Mouse (Mus musculus) midbrain, embryonic 10.5 days (tissue): ENCODE data around the gene Ppp1r35. TPM values are rescaled to one million over a fixed set of nuclear protein-coding genes. Genes with fewer than 3 reads are reported as not detected.

Experiments
- DNase-seq: peaks from one replicate; pipeline ENCODE4 v3.0.0-alpha.2; 2017; ENCODE audit warnings: low spot score
- H3K27ac ChIP-seq: fragments of 300-500 bp; sonication (generic); replicated peaks from 2 replicates; pipeline ENCODE4 v1.5.1; 2016; ENCODE audit warnings: mild to moderate bottlenecking
- H3K27me3 ChIP-seq: fragments of 300-500 bp; sonication (generic); 2 replicates; pipeline ENCODE4 v1.6.1; 2016; ENCODE audit warnings: low read depth, mild to moderate bottlenecking; ENCODE audit not compliant: poor library complexity, severe bottlenecking
- H3K36me3 ChIP-seq: fragments of 300-500 bp; sonication (generic); 2 replicates; pipeline ENCODE4 v1.6.1; 2016; ENCODE audit warnings: mild to moderate bottlenecking, moderate library complexity
- H3K4me1 ChIP-seq: fragments of 300-500 bp; sonication (generic); 2 replicates; pipeline ENCODE4 v1.6.1; 2016
- H3K4me3 ChIP-seq: fragments of 300-500 bp; sonication (generic); 2 replicates; pipeline ENCODE4 v1.5.1; 2016; ENCODE audit warnings: mild to moderate bottlenecking, moderate library complexity
- H3K9me3 ChIP-seq: fragments of 300-500 bp; sonication (generic); replicated peaks from 2 replicates; pipeline ENCODE4 v1.6.1; 2016; ENCODE audit warnings: mild to moderate bottlenecking
- WGBS: fragments of 180-500 bp; shearing (Covaris S2); methylation state at CpG from one replicate; pipeline ENCODE4 v1.1.7; 2016; 5-methylcytosine and 5-hydroxymethylcytosine counted together
- polyA plus RNA-seq: library from polyadenylated mRNA; unstranded; fragments of >200 nt; fragmentation: Nextera tagmentation; extraction: Ambion mirVana; gene quantifications from 2 replicates; pipeline ENCODE4 v1.2.1, GENCODE M21; 2016

The Ppp1r35 gene
- polyA plus RNA-seq: 62.6 and 63.9 TPM in 2 replicates

- H3K27ac ChIP-seq: peak within 1 kb of the TSS; percentile 93
- peaks cover 43% of the 10 kb centered on the region for H3K4me1 ChIP-seq
- H3K36me3 ChIP-seq: peaks cover 37% of the 10 kb centered on the region
- peak; percentile 97 for DNase-seq
- H3K27me3 ChIP-seq: no peaks in the 10 kb centered on the region
- no peaks in the 10 kb centered on the region for H3K9me3 ChIP-seq
- WGBS: under 1% methylated on average over 31 of the region's 31 CpGs
- H3K4me3 ChIP-seq: peak within 1 kb of the TSS; percentile 98
Measured at GRCm38 (mm10) chr5:137778635-137779034, at the start of gene Ppp1r35. Gene Ppp1r35, plus strand, starts transcription at chr5:137778849.

DNA sequence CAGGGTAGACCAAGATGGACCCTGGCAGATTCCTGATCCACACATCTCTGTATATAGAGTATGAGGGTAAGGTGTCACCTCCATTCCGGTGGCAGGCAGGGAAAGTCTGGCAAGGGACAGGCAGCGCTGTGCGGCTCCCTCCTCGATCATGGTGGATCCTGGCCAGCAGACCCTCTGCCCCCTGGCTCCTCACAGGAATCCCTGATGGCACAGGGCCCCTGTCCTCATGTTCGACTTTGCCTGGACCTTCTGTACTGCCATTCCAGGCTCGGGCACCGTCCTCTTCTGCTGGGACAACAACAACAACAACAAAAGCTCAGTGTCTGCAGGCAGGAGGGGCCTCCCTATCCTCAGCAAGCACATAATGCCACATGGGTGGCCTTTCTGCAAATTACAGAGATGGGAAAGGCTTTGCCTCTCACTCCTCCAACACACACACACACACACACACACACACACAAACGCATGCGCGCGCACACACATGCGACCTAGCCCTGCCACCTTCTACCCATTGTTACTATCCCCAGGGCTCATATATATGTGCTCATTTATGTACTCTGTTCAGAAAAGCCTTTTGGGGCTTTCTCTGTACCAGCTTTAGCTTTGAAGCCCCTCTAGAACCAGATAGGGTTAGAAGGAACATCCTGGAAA is 44.9 kb upstream of the Ppp1r35 start:
- peak; percentile 56 for DNase-seq
- H3K36me3 ChIP-seq: peaks cover 86% of the 10 kb centered on the region
- peak overlapping the region; percentile 47 for H3K4me3 ChIP-seq
- H3K4me1 ChIP-seq: peaks cover 63% of the 10 kb centered on the region
- H3K9me3 ChIP-seq: no peaks in the 10 kb centered on the region
- H3K27ac ChIP-seq: peak overlapping the region; percentile 97
- WGBS: 61% methylated on average over 12 of the region's 12 CpGs
- H3K27me3 ChIP-seq: 0 out of 2 replicates have a peak, but pooled peaks cover 4% of the 10 kb centered on the region

- Histone ChIP-seq H3K27me3 (0 out of 2 replicates have a peak, but pooled peaks cover 4% of the 10 kb centered on the region), H3K36me3 (peaks cover 81% of the 10 kb centered on the region), H3K27ac (peak overlapping the region; percentile 97), H3K4me1 (peaks cover 70% of the 10 kb centered on the region), H3K9me3 (no peaks in the 10 kb centered on the region), H3K4me3 (peak overlapping the region; percentile 47)
- WGBS: 65% methylated on average over 6 of the region's 6 CpGs
- DNase-seq: peak; percentile 95
Measured at GRCm38 (mm10) chr5:137734289-137735061, 44.2 kb upstream of the Ppp1r35 start.

- DNase-seq: no peak
Measured at GRCm38 (mm10) chr5:137737400-137737940, 41.2 kb upstream of the Ppp1r35 start.

GRCm38 (mm10) chr5:137738516-137738915 is 40.1 kb upstream of the Ppp1r35 start:
- peaks cover 43% of the 10 kb centered on the region for H3K36me3 ChIP-seq
- H3K9me3 ChIP-seq: no peaks in the 10 kb centered on the region
- 55% methylated on average over 5 of the region's 5 CpGs for WGBS
- peak overlapping the region; percentile 93 for H3K27ac ChIP-seq
- peak overlapping the region; percentile 87 for H3K4me3 ChIP-seq
- H3K27me3 ChIP-seq: 0 out of 2 replicates have a peak, but pooled peaks cover 5% of the 10 kb centered on the region
- no peak for DNase-seq
- peaks cover 74% of the 10 kb centered on the region for H3K4me1 ChIP-seq

More at GRCm38 (mm10) chr5:137737400-137737940, 41.2 kb upstream of the Ppp1r35 start:
- H3K4me3 ChIP-seq: peak overlapping the region; percentile 11; the same call in 1 of the 2 replicates
- H3K27me3 ChIP-seq: no peaks in the 10 kb centered on the region
- peak overlapping the region; percentile 93 for H3K27ac ChIP-seq
- WGBS: 86% methylated on average over 6 of the region's 6 CpGs
- H3K9me3 ChIP-seq: no peaks in the 10 kb centered on the region
- peaks cover 82% of the 10 kb centered on the region for H3K4me1 ChIP-seq
- H3K36me3 ChIP-seq: peaks cover 53% of the 10 kb centered on the region

DNA sequence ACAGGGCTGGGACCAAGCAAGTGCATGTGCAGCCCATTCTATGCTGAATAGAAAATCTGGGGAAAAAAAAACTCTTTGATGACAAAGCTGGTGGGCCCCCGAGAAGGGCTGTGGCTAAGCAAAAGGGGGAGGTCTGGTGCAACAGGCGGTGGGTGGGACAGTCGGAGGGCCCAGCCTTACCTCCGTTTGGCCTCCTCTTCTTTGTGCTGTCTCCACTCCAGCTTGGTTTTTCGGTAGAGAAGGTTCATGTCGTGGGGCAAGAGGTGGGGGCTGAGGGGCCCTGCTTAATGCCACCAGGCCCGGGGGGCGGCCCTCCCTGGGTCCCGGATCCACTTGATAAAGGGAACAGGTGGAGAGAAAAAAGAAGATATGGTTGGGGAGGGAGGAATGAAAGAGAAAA is 39.2 kb upstream of the Ppp1r35 start:
- Histone ChIP-seq H3K4me3 (peak overlapping the region; percentile 87), H3K9me3 (no peaks in the 10 kb centered on the region), H3K4me1 (peaks cover 64% of the 10 kb centered on the region), H3K36me3 (peaks cover 40% of the 10 kb centered on the region), H3K27me3 (0 out of 2 replicates have a peak, but pooled peaks cover 5% of the 10 kb centered on the region), H3K27ac (peak overlapping the region; percentile 93)
- no peak for DNase-seq
- WGBS: 43% methylated on average over 9 of the region's 9 CpGs

DNA sequence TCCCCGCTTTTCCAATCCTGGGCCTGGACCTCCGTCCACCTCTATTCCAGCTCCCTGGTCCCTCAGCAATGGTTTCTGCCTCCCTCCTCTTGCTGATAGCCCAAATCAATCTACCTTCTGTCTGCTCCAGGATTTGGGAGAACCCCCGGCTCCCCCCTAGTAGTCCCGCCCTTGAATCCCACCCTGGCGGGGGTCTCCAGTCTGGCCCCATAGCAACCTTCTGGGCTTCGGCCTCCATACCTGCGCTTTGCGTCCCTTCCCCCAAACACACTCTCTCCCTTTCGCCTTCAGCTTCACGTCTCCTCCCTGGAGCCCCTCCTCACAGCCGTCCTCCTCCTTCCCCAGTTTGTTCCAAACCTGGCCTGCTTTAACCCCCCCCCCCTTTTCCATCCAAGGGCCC is 38.1 kb upstream of the Ppp1r35 start:
- H3K4me3 ChIP-seq: peak overlapping the region; percentile 87
- DNase-seq: no peak
- H3K27ac ChIP-seq: peak overlapping the region; percentile 93
- peaks cover 31% of the 10 kb centered on the region for H3K36me3 ChIP-seq
- peaks cover 62% of the 10 kb centered on the region for H3K4me1 ChIP-seq
- WGBS: 8% methylated on average over 11 of the region's 11 CpGs
- 0 out of 2 replicates have a peak, but pooled peaks cover 5% of the 10 kb centered on the region for H3K27me3 ChIP-seq
- no peaks in the 10 kb centered on the region for H3K9me3 ChIP-seq

DNA sequence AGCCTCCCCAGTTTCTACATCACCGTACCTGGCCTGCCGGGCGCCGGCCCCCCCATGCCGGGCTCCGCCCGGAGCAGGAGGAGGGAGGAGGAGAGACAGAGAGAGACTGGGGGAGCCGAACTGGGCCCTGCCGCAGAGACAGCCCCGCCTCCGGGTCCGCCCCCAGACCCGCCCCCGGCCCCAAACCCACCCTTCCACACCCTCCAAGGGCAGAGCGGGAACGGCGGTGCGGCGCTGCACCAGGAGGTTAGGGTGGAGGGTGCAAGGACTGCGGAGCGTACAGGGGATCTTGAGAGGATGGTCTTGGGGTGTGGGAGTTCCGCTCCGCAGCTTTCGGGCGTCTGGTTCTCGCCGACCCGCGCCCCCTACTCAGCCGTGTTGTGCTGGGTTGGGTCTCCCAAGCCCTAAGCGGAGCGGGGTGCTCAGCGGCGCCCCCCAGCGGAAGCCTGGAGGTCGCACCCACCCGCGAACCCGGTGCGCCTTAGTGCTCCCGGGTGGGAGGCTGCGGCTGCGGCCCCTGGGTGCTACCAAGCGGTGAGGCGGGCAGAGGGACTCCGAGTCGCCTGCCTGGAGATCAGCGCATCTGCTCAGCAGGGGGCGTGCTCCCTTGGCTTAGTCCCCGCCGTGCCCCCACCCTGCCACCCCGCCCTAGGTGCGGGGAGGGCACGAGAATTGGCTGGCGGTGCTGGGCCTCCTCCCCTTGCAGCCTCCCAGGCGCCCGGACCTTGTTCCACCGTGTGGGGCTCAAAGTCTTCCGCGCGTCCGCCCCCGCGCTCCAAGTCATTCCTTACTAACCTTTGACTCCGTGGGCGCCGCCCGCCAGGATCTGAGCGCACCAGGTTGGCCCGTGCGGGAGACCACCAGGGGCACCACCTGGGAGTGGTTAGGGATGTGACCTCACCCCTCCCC is 37.4 kb upstream of the Ppp1r35 start, which contains the start of gene Nyap1:
Gene Nyap1, minus strand, starts transcription at position 585 of the 909 bp plus-strand sequence.
- peak; percentile 87 for DNase-seq
- H3K4me1 ChIP-seq: peaks cover 62% of the 10 kb centered on the region
- 0 out of 2 replicates have a peak, but pooled peaks cover 5% of the 10 kb centered on the region for H3K27me3 ChIP-seq
- H3K36me3 ChIP-seq: peaks cover 23% of the 10 kb centered on the region
- peak within 1 kb of the TSS; percentile 93 for H3K27ac ChIP-seq
- H3K4me3 ChIP-seq: peak within 1 kb of the TSS; percentile 87
- no peaks in the 10 kb centered on the region for H3K9me3 ChIP-seq
- WGBS: under 1% methylated on average over 68 of the region's 71 CpGs

GRCm38 (mm10) chr5:137742048-137742447 is 36.6 kb upstream of the Ppp1r35 start:
- peaks cover 16% of the 10 kb centered on the region for H3K36me3 ChIP-seq
- H3K4me1 ChIP-seq: peaks cover 70% of the 10 kb centered on the region
- no peak for DNase-seq
- peak overlapping the region; percentile 87 for H3K4me3 ChIP-seq
- 0 out of 2 replicates have a peak, but pooled peaks cover 5% of the 10 kb centered on the region for H3K27me3 ChIP-seq
- WGBS: 66% methylated on average over 10 of the region's 10 CpGs
- no peak overlapping the region for H3K27ac ChIP-seq
- H3K9me3 ChIP-seq: no peaks in the 10 kb centered on the region

- DNase-seq: no peak
- no peak overlapping the region for H3K27ac ChIP-seq
- peaks cover 8% of the 10 kb centered on the region for H3K36me3 ChIP-seq
- no peaks in the 10 kb centered on the region for H3K9me3 ChIP-seq
- peaks cover 73% of the 10 kb centered on the region for H3K4me1 ChIP-seq
- 92% methylated on average over 6 of the region's 6 CpGs for WGBS
- H3K4me3 ChIP-seq: no peak overlapping the region
- H3K27me3 ChIP-seq: 0 out of 2 replicates have a peak, but pooled peaks cover 5% of the 10 kb centered on the region
Measured at GRCm38 (mm10) chr5:137742836-137743235, 35.8 kb upstream of the Ppp1r35 start.

GRCm38 (mm10) chr5:137744197-137744596 is 34.5 kb upstream of the Ppp1r35 start:
- peaks cover 73% of the 10 kb centered on the region for H3K4me1 ChIP-seq
- no peak overlapping the region for H3K4me3 ChIP-seq
- H3K27me3 ChIP-seq: 0 out of 2 replicates have a peak, but pooled peaks cover 5% of the 10 kb centered on the region
- H3K9me3 ChIP-seq: no peaks in the 10 kb centered on the region
- WGBS: 90% methylated on average over 7 of the region's 7 CpGs
- H3K36me3 ChIP-seq: peaks cover 2% of the 10 kb centered on the region
- no peak overlapping the region for H3K27ac ChIP-seq
- no peak for DNase-seq
